Mouse (Mus musculus) midbrain, embryonic 13.5 days (tissue): ENCODE measurements around the gene Lsm14a. TPM values are rescaled to one million over a fixed set of nuclear protein-coding genes. Genes with fewer than 3 reads are reported as not detected.

Experiments
- ATAC-seq: fragments of 200-750 bp; cut with Nextera tagmentation; 2 replicates; pipeline ENCODE4 v1.8.0; 2017; ENCODE audit warnings: mild to moderate bottlenecking, moderate TSS enrichment, moderate library complexity
- H3K27ac ChIP-seq: fragments of 300-500 bp; sonication (generic); 2 replicates; pipeline ENCODE4 v1.5.1; 2015; ENCODE audit warnings: inconsistent platforms, mild to moderate bottlenecking, moderate library complexity
- H3K27me3 ChIP-seq: fragments of 300-500 bp; sonication (generic); 2 replicates; pipeline ENCODE4 v1.6.1; 2015; ENCODE audit warnings: mild to moderate bottlenecking, inconsistent platforms
- H3K36me3 ChIP-seq: fragments of 300-500 bp; sonication (generic); 2 replicates; pipeline ENCODE4 v1.6.1; 2015; ENCODE audit warnings: mild to moderate bottlenecking, inconsistent platforms
- H3K4me1 ChIP-seq: fragments of 300-500 bp; sonication (generic); replicated peaks from 2 replicates; pipeline ENCODE4 v1.6.1; 2015; ENCODE audit warnings: inconsistent platforms
- H3K4me2 ChIP-seq: fragments of 300-500 bp; sonication (generic); replicated peaks from 2 replicates; pipeline ENCODE4 v1.6.1; 2015; ENCODE audit warnings: moderate library complexity, mild to moderate bottlenecking, inconsistent platforms
- H3K4me3 ChIP-seq: fragments of 300-500 bp; sonication (generic); replicated peaks from 2 replicates; pipeline ENCODE4 v1.5.1; 2015; ENCODE audit warnings: mild to moderate bottlenecking, inconsistent platforms
- H3K9ac ChIP-seq: fragments of 300-500 bp; sonication (generic); replicated peaks from 2 replicates; pipeline ENCODE4 v1.6.1; 2015; ENCODE audit warnings: mild to moderate bottlenecking, inconsistent platforms
- H3K9me3 ChIP-seq: fragments of 300-500 bp; sonication (generic); 2 replicates; pipeline ENCODE4 v1.6.1; 2016; ENCODE audit warnings: mild to moderate bottlenecking, inconsistent platforms
- WGBS: fragments of 180-500 bp; shearing (Covaris S2); methylation state at CpG from one replicate; pipeline ENCODE4 v1.1.7; 2015; 5-methylcytosine and 5-hydroxymethylcytosine counted together
- polyA plus RNA-seq: library from polyadenylated mRNA; unstranded; fragments of >200 nt; fragmentation: Nextera tagmentation; extraction: Ambion mirVana; gene quantifications from 2 replicates; pipeline ENCODE4 v1.2.1, GENCODE M21; 2015

The Lsm14a gene
- polyA plus RNA-seq, 1 experiment from 2014 or later = 79.7 TPM

GRCm38 (mm10) chr7:34305454-34305853, 87.7 kb downstream of the Lsm14a start:
- Histone ChIP-seq H3K36me3 (peaks cover 6% of the 10 kb centered on the region), H3K4me3 (no peak overlapping the region), H3K4me2 (no peak overlapping the region), H3K9me3 (no peaks in the 10 kb centered on the region; the same call in 1 of the 2 replicates), H3K27me3 (no peaks in the 10 kb centered on the region), H3K9ac (no peak overlapping the region), H3K4me1 (no peaks in the 10 kb centered on the region), H3K27ac (no peak overlapping the region)
- WGBS = 81% methylated on average over 4 of the region's 4 CpGs
- no peak for ATAC-seq

DNA sequence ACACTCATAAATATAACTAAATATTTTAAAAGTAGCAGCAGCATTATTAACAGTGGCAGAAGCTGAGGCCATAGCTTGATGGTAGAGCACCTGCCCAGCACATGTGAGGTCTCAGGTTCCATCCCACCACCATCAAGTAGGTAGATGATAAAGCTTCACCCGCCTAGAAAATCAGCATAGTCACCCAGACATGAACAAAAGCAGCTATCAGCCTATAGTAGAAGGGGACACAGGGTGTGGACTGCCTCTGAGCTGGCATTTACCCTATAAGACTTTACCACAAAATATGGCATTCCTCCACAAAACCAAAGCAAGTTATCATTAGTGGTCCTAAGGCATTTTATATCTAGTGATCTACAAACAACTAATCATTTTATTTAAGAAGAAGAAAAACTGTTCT, 90.5 kb downstream of the Lsm14a start:
- H3K36me3 ChIP-seq = peaks cover 6% of the 10 kb centered on the region
- ATAC-seq = no peak
- no peak overlapping the region for H3K4me3 ChIP-seq
- H3K9me3 ChIP-seq = no peaks in the 10 kb centered on the region
- no peaks in the 10 kb centered on the region for H3K4me1 ChIP-seq
- H3K4me2 ChIP-seq = no peak overlapping the region
- no peak overlapping the region for H3K27ac ChIP-seq
- WGBS = 97% methylated on average over 1 of the region's 1 CpGs
- no peaks in the 10 kb centered on the region for H3K27me3 ChIP-seq
- H3K9ac ChIP-seq = no peak overlapping the region

DNA sequence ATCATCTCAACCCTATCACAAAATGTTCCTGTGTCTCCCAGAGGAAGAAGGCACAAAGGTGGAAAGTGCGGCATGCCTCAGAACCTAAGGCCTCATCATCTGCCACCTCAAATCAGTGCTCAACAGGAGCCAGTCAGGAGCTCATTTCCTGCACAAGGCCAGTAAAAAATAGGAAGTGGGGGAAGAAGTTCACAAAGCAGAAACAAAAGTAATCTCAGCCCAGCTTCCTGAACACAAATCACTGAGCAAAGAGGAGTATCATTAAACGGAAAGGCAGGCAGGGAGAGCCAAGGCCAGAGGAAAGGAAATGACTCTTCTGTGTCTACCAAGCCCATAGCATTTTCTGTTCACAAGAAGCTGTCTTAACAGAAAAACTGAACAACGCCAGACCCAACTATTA, 91.2 kb downstream of the Lsm14a start:
- Histone ChIP-seq H3K36me3 (peaks cover 6% of the 10 kb centered on the region), H3K27ac (no peak overlapping the region), H3K4me3 (no peak overlapping the region), H3K9me3 (no peaks in the 10 kb centered on the region), H3K9ac (no peak overlapping the region), H3K27me3 (no peaks in the 10 kb centered on the region), H3K4me1 (no peaks in the 10 kb centered on the region), H3K4me2 (no peak overlapping the region)
- WGBS = 92% methylated on average over 3 of the region's 3 CpGs
- no peak for ATAC-seq

GRCm38 (mm10) chr7:34298818-34299217, 94.3 kb downstream of the Lsm14a start:
- Histone ChIP-seq H3K27ac (no peak overlapping the region), H3K4me2 (no peak overlapping the region), H3K4me3 (no peak overlapping the region), H3K9me3 (no peaks in the 10 kb centered on the region), H3K9ac (no peak overlapping the region), H3K27me3 (no peaks in the 10 kb centered on the region), H3K36me3 (peaks cover 6% of the 10 kb centered on the region), H3K4me1 (no peaks in the 10 kb centered on the region)
- 97% methylated on average over 2 of the region's 2 CpGs for WGBS
- no peak for ATAC-seq

- H3K27me3 ChIP-seq = no peaks in the 10 kb centered on the region
- WGBS = 96% methylated on average over 3 of the region's 3 CpGs
- no peaks in the 10 kb centered on the region for H3K36me3 ChIP-seq
- no peak overlapping the region for H3K4me2 ChIP-seq
- no peak for ATAC-seq
- no peak overlapping the region for H3K4me3 ChIP-seq
- H3K27ac ChIP-seq = no peak overlapping the region
- no peaks in the 10 kb centered on the region for H3K9me3 ChIP-seq
- no peaks in the 10 kb centered on the region for H3K4me1 ChIP-seq
- H3K9ac ChIP-seq = no peak overlapping the region
Observed at GRCm38 (mm10) chr7:34296124-34296523, 97.0 kb downstream of the Lsm14a start.

Other genes starting within 250 kb of the Lsm14a start
- gene Uba2, start 223.7 kb downstream of the Lsm14a start, polyA plus RNA-seq = 215 and 224 TPM in 2 replicates
- 87.3 and 87.9 TPM in 2 replicates for gene Pdcd2l, start 196.7 kb downstream of the Lsm14a start, polyA plus RNA-seq
- gene Gpi1, start 163.0 kb downstream of the Lsm14a start, polyA plus RNA-seq = 191 and 203 TPM in 2 replicates
- 0.44 TPM in 1 of 2 replicates, not detected in the other for gene Gm6096, start 142.3 kb downstream of the Lsm14a start, polyA plus RNA-seq
- 26.9 and 29.3 TPM in 2 replicates for gene 4931406P16Rik, start 79.8 kb downstream of the Lsm14a start, polyA plus RNA-seq